Mouse (Mus musculus): Measurements from ENCODE around the gene Ankrd13a.

DNA sequence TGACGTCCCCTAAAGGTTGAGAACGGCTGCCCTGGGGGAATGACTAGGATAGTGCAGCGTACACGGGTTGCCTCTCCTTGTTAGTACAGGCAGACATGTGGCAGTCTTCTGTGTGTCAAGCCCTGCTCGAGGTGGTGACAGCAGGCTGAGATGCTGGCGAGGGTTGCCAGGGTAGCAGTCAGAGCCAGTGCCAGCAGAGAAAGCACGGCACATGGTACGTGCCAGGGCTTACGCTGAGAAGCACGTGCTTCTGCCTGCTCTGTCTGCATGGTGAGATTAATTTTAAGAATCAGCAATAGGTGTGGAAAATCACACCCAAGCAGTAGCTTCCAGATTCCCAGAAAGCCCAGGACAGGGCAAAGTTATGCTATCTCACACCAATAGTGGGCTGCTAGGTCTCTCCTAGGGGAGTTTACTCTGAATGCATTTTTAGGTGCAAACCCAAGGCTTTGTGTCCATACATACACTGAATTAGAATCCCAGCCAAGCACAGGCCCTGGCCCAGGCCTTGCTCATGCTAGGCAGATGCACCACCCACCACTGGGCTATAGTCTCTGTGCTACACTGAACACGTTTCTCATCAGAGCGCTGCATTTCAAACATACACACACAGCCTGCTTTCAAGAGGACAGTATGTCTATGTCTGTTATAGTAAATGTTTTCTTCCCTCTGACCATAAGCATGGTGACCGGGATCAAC is 31.3 kb upstream of the Ankrd13a start:
- no peak for TF ChIP-seq CTCF (IDR thresholded peaks at IDR 0.05; ENCODE audit: low read depth)
- peak; percentile 76 for TF ChIP-seq EP300 (IDR thresholded peaks at IDR 0.05; ENCODE audit: low read depth)

All from heart, postnatal 0 days (tissue).